Mouse (Mus musculus): Measurements from ENCODE around the gene Khdc4. TPM values are rescaled to one million over a fixed set of nuclear protein-coding genes. Genes with fewer than 3 reads are reported as not detected.

The Khdc4 gene
- polyA plus RNA-seq, 1 experiment = 0.37 TPM

DNA sequence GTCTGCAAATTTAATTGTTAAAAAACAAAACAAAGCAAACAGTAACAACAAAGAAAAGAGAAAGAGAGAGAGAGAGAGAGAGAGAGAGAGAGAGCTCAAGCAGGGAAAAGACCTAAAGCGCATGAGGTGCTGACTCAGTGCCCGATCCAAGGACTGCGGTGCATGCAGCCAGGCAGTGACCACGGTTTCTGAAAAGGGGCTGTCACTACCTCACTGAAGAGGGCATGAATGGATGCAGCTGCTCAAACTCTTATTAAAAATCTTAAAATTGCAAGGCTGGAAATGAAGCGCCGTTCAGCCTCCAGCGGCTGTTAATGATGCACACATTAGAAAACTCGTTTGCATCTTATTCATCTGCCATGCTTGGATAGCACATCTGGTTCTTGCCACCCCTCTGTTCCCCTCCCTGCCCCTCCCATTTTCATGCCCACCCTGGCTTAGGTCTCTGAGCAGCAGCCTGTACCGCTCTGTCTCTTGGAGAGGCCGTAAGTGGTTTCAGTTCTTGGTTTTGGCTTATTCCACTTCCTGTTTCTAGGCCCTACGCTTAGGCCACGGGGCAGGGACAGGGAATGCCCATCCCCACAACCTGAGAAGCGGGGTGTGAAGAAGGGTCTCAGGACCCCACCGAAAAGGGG lies 37.7 kb upstream of the Khdc4 start:
- TF ChIP-seq GATA1 (IDR thresholded peaks at IDR 0.05; ENCODE audit: low read length) (no peak), TAL1 (IDR thresholded peaks at IDR 0.05; ENCODE audit: low read length) (no peak)
- Histone ChIP-seq H3K36me3 (ENCODE audit: control insufficient read depth) (peaks cover 18% of the 10 kb centered on the region), H3K27me3 (ENCODE audit: control insufficient read depth) (peaks cover 7% of the 10 kb centered on the region), H3K9me3 (ENCODE audit: control insufficient read depth, low read length) (no peaks in the 10 kb centered on the region), H3K4me3 (replicated peaks) (no peak overlapping the region), H3K4me1 (ENCODE audit: control insufficient read depth) (no peaks in the 10 kb centered on the region)

DNA sequence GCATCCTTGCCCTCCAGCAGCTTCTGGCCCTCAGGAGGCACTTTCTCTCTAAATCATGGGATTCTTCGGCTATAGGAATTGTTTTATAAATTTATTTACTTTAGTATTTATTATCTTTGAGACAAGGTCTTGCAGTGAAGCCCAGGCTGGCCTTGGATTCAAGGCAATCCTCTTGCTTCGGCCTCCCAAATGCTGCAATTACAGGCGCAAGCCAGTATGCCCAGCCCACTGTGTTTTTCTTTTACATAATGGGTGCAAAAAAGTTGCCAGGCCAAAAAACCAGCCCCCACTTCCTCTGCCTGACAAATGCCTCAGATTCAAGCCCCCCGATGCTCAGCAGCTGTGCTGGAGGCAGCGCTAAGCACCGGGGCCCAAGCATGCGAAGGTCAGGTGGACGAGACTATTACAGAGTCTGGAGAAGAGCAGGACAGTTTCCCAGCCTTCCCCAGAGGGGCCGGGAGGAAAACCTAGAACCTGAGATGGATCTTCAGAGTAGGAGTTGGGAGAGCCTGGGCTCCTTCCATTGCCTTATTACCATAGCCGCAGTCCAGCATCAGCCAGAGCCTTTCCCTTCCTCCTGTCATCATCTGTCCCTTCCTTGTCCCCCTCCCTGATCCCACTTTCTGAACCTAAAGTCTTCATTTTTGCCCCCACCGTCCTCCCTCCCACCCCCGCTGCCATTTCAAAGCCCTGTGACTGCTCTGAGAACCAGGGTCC lies 37.0 kb upstream of the Khdc4 start:
- H3K27me3 ChIP-seq (ENCODE audit: control insufficient read depth) = peaks cover 7% of the 10 kb centered on the region
- H3K36me3 ChIP-seq (ENCODE audit: control insufficient read depth) = peaks cover 14% of the 10 kb centered on the region
- H3K4me3 ChIP-seq (replicated peaks) = no peak overlapping the region
- TF ChIP-seq GATA1 (IDR thresholded peaks at IDR 0.05; ENCODE audit: low read length) = no peak
- H3K4me1 ChIP-seq (ENCODE audit: control insufficient read depth) = no peaks in the 10 kb centered on the region
- H3K9me3 ChIP-seq (ENCODE audit: control insufficient read depth, low read length) = no peaks in the 10 kb centered on the region

DNA sequence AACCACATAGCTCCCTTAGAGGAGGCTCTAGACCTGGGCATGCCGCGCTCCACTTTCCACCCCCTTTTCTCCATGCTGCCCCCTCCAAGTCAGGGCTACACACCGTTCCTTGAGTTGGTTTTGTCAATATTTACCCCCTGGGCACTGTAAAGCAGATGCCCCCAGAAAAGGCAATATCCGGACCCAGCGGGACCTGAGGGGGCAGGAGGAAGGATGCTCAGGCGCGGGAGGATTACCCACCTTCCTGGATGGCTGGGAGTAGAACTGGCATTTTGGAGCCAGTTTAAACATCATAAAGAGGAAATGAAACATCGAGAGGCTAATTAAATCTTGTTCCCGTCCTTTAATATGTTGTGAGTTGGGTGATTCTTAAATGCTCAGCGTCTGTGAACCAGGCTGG lies 36.4 kb upstream of the Khdc4 start:
- no peak overlapping the region for H3K4me3 ChIP-seq (replicated peaks)
- H3K36me3 ChIP-seq (ENCODE audit: control insufficient read depth) = peaks cover 9% of the 10 kb centered on the region
- no peaks in the 10 kb centered on the region for H3K9me3 ChIP-seq (ENCODE audit: control insufficient read depth, low read length)
- H3K4me1 ChIP-seq (ENCODE audit: control insufficient read depth) = no peaks in the 10 kb centered on the region
- TF ChIP-seq GATA1 (IDR thresholded peaks at IDR 0.05; ENCODE audit: low read length) = no peak
- TF ChIP-seq TAL1 (IDR thresholded peaks at IDR 0.05; ENCODE audit: low read length) = no peak
- peaks cover 7% of the 10 kb centered on the region for H3K27me3 ChIP-seq (ENCODE audit: control insufficient read depth)

DNA sequence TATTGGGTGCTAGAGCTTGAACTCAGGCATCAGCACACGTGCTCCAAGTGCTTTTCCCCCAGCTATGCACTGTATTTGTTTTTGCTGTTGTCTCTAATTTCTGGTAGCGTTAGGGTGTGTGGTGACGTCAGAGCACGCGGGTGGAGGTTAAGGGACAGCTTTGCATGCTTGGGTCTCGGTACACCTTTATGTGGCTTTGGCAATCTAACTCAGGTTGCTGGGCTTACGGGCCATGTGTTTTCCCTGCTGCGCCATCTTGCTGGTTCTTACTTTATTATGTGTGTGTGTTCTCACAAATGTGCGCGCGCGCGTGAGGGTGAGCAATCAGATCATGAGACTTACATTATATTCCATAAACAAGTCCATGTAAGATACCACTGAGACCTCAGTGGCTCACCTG lies 35.6 kb upstream of the Khdc4 start:
- Histone ChIP-seq H3K36me3 (ENCODE audit: control insufficient read depth) (peaks cover 8% of the 10 kb centered on the region), H3K4me3 (replicated peaks) (no peak overlapping the region), H3K4me1 (ENCODE audit: control insufficient read depth) (no peaks in the 10 kb centered on the region), H3K9me3 (ENCODE audit: control insufficient read depth, low read length) (no peaks in the 10 kb centered on the region), H3K27me3 (ENCODE audit: control insufficient read depth) (peaks cover 7% of the 10 kb centered on the region)
- TF ChIP-seq GATA1 (IDR thresholded peaks at IDR 0.05; ENCODE audit: low read length) (no peak), TAL1 (IDR thresholded peaks at IDR 0.05; ENCODE audit: low read length) (no peak)

DNA sequence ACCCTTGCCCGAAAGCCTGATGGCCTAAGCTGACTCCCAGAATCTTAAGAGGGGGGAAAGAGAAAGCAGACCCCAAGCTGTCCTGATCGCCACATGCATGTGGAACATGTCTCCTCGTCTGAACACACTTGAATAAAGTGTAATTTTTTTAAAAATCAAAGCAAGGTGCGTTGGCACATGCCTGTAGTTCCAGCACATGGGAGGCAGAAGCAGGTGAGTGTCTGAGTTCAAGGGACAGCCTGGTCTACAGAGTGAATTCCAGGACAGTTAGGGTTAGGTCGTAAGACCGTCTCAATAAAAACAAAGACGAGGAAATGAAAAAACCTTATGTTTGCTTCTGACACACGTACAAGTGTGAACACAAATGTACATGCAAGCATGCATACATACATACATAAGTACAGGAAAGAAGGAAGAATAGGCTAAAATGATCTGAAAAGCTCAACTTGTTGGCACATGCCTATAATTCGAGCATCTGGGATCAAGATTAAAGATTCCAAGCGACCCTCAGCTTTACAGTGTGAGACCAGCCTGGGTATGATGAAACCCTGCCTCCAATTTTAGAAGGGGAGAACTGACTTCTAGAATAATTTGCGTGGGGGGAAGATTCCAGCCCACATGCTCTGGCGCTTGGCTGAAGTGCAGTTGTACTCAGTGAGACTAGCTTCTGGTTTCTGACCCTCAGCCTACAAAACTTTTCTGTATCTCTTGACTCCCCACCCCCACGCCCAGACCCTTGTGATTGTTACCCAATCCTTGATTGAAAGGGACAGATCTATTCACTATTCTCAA lies 34.7 kb upstream of the Khdc4 start:
- Histone ChIP-seq H3K4me1 (ENCODE audit: control insufficient read depth) (no peaks in the 10 kb centered on the region), H3K27me3 (ENCODE audit: control insufficient read depth) (peaks cover 7% of the 10 kb centered on the region), H3K4me3 (replicated peaks) (no peak overlapping the region), H3K9me3 (ENCODE audit: control insufficient read depth, low read length) (no peaks in the 10 kb centered on the region), H3K36me3 (ENCODE audit: control insufficient read depth) (peaks cover 6% of the 10 kb centered on the region)
- TF ChIP-seq TAL1 (IDR thresholded peaks at IDR 0.05; ENCODE audit: low read length) (no peak), GATA1 (IDR thresholded peaks at IDR 0.05; ENCODE audit: low read length) (no peak)

DNA sequence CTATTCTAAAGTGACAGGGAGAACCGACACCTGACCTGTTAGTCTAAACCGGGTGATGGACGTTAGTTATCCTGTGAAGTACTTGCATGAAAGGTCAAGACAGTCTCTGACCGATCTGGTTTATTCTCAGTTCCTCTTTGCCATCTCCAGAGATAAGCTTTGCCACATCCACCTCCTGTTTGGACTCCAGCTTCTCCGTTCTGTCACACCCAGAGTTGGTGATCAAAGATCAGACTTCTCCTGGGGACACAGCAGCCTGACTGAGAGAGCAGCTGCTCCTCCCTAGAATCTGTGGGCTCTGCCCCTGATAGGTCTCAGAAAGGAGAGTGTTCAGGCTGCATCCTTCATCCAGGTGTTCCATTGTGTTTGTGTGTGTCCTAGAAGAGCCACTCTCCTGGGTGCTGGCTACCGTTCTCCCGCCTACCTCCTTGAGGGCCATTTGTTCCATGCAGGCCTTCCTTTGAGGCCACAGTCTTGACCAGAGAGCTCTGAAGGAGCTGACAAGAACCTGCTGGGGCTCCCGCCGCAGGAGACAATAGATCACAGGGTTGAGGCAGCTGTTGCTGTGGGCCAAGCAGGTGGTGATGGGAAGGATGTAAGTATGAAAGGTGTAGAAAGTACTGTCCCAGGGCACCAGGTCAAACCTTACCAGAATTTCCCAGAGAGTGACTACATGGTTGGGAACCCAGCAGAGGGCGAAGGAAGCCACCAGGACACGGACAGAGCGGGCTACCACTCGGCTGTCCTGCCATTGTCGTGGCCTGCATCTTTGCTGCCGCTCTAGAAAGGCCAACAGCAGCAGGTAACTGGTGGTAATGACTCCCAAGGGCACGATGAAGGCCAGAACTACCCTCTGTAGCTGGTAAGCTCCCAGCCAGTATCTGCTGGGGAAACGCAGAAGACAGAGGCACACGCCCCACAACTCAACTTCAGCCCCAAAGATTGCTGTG lies 33.7 kb upstream of the Khdc4 start:
- Histone ChIP-seq H3K4me3 (replicated peaks) (no peak overlapping the region), H3K4me1 (ENCODE audit: control insufficient read depth) (no peaks in the 10 kb centered on the region), H3K27me3 (ENCODE audit: control insufficient read depth) (peaks cover 7% of the 10 kb centered on the region), H3K9me3 (ENCODE audit: control insufficient read depth, low read length) (no peaks in the 10 kb centered on the region), H3K36me3 (ENCODE audit: control insufficient read depth) (peaks cover 2% of the 10 kb centered on the region; the same call in 1 of the 2 replicates)
- no peak for TF ChIP-seq TAL1 (IDR thresholded peaks at IDR 0.05; ENCODE audit: low read length)
- TF ChIP-seq GATA1 (IDR thresholded peaks at IDR 0.05; ENCODE audit: low read length) = no peak

DNA sequence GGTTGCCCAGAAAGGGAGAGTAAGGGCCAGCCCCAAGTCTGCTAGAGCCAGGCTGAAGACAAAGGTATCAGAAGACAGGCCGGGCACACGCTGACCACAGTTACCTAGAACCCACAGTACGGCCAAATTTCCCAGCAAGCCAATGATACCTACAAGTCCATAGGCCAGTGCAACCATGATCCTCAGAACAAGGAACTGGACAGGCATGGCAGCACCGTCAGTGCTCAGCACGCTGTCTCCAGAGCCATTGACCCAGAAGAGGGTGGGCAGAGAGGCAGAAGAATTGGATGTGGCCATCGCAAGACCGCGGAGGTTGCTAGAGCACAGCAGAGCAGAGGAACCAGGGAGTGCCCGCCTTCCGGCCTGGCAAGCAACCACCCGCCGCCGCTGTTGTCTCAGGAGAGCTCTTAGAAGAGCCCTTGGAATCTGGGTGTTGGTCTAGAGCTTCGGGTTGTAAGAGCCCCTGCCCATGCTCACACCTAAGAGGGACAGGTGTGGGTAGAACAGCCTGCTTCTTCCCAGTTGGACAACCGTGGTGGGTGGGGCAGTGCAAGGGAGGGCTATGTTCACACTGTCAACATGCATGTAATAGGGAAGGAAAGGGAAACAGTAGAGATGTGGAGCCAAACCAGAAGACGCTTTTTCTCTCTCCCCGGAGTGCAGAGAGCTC lies 32.6 kb upstream of the Khdc4 start, which contains the start of gene Rxfp4:
TSS of gene Rxfp4 (minus strand) at position 297 of the 670 bp plus-strand sequence.
- H3K4me1 ChIP-seq (ENCODE audit: control insufficient read depth) = no peaks in the 10 kb centered on the region
- no peak within 1 kb of the TSS for H3K4me3 ChIP-seq (replicated peaks)
- no peaks in the 10 kb centered on the region for H3K36me3 ChIP-seq (ENCODE audit: control insufficient read depth)
- peaks cover 7% of the 10 kb centered on the region for H3K27me3 ChIP-seq (ENCODE audit: control insufficient read depth)
- H3K9me3 ChIP-seq (ENCODE audit: control insufficient read depth, low read length) = no peaks in the 10 kb centered on the region
- TF ChIP-seq TAL1 (IDR thresholded peaks at IDR 0.05; ENCODE audit: low read length) (no peak), GATA1 (IDR thresholded peaks at IDR 0.05; ENCODE audit: low read length) (no peak)

All from erythroblast, embryonic 14.5 days (primary cell).